Mouse (Mus musculus): ENCODE measurements at regions not wholly inside any gene's neighbourhood (a gene's known extent, or its start where the extent isn't known, plus 50 kb on each side); places are given as distances from the start of the nearest gene placed in this dataset.

- no peak for DNase-seq (ENCODE audit: low spot score in 2 of 2)
These were observed 58.8 kb downstream of the 1700009N14Rik start for GRCm38 (mm10) chr4:39508866-39509265.

- no peak for DNase-seq (ENCODE audit: low spot score in 2 of 2)
These were observed 77.4 kb downstream of the 1700009N14Rik start for GRCm38 (mm10) chr4:39527492-39527891.

- no peak for DNase-seq (ENCODE audit: low spot score in 2 of 2)
These were observed 78.6 kb downstream of the 1700009N14Rik start for GRCm38 (mm10) chr4:39528661-39529060.

- no peak for DNase-seq (ENCODE audit: low spot score in 2 of 2)
These were observed 106.1 kb downstream of the 1700009N14Rik start for GRCm38 (mm10) chr4:39556101-39556763.

- no peak for DNase-seq (ENCODE audit: low spot score in 2 of 2)
These were observed 147.3 kb downstream of the 1700009N14Rik start for GRCm38 (mm10) chr4:39597426-39597825.

- no peak for DNase-seq (ENCODE audit: low spot score in 2 of 2)
These were observed 155.0 kb downstream of the 1700009N14Rik start for GRCm38 (mm10) chr4:39605046-39605445.

GRCm38 (mm10) chr4:39644136-39644535, 194.0 kb downstream of the 1700009N14Rik start:
- no peak for DNase-seq (ENCODE audit: low spot score in 2 of 2)

GRCm38 (mm10) chr4:39644849-39645248, 194.8 kb downstream of the 1700009N14Rik start:
- no peak for DNase-seq (ENCODE audit: low spot score in 2 of 2)

GRCm38 (mm10) chr4:39660538-39660937, 210.4 kb downstream of the 1700009N14Rik start:
- DNase-seq (ENCODE audit: low spot score in 2 of 2) = no peak

- no peak for DNase-seq (ENCODE audit: low spot score in 2 of 2)
These were observed 222.5 kb downstream of the 1700009N14Rik start for GRCm38 (mm10) chr4:39672609-39673008.

GRCm38 (mm10) chr4:39695236-39695635, 245.1 kb downstream of the 1700009N14Rik start:
- DNase-seq (ENCODE audit: low spot score in 2 of 2) = no peak

GRCm38 (mm10) chr4:39697565-39697964, 247.5 kb downstream of the 1700009N14Rik start:
- peak; percentile 57 to 60 for DNase-seq (ENCODE audit: low spot score in 2 of 2)

- no peak for DNase-seq (ENCODE audit: low spot score in 2 of 2)
These were observed 249.3 kb downstream of the 1700009N14Rik start for GRCm38 (mm10) chr4:39699347-39699746.

- no peak for DNase-seq (ENCODE audit: low spot score in 2 of 2)
These were observed 267.4 kb downstream of the 1700009N14Rik start for GRCm38 (mm10) chr4:39717477-39717876.

- no peak for DNase-seq (ENCODE audit: low spot score in 2 of 2)
These were observed 268.6 kb downstream of the 1700009N14Rik start for GRCm38 (mm10) chr4:39718691-39719090.

- no peak for DNase-seq (ENCODE audit: low spot score in 2 of 2)
These were observed 269.9 kb downstream of the 1700009N14Rik start for GRCm38 (mm10) chr4:39719951-39720350.

- no peak for DNase-seq (ENCODE audit: low spot score in 2 of 2)
These were observed 271.4 kb downstream of the 1700009N14Rik start for GRCm38 (mm10) chr4:39721524-39721923.

GRCm38 (mm10) chr4:39765586-39765985, 315.5 kb downstream of the 1700009N14Rik start:
- DNase-seq (ENCODE audit: low spot score in 2 of 2) = no peak

- DNase-seq (ENCODE audit: low spot score in 2 of 2) = no peak
These were observed 341.0 kb downstream of the 1700009N14Rik start for GRCm38 (mm10) chr4:39791096-39791495.

GRCm38 (mm10) chr4:39809950-39810349, 332.9 kb upstream of the Aco1 start:
- DNase-seq (ENCODE audit: low spot score in 2 of 2) = no peak

- no peak for DNase-seq (ENCODE audit: low spot score in 2 of 2)
These were observed 330.1 kb upstream of the Aco1 start for GRCm38 (mm10) chr4:39812766-39813165.

GRCm38 (mm10) chr4:39815620-39816019, 327.3 kb upstream of the Aco1 start:
- no peak for DNase-seq (ENCODE audit: low spot score in 2 of 2)

- no peak for DNase-seq (ENCODE audit: low spot score in 2 of 2)
These were observed 325.2 kb upstream of the Aco1 start for GRCm38 (mm10) chr4:39817675-39818074.

- DNase-seq (ENCODE audit: low spot score in 2 of 2) = no peak
These were observed 309.2 kb upstream of the Aco1 start for GRCm38 (mm10) chr4:39833634-39834033.
